Mouse (Mus musculus) MEL (cell line): ENCODE results near the gene Sez6l.

Experiments used
- CHD2 ChIP-seq: IDR thresholded peaks from 2 replicates; pipeline ENCODE4 v1.6.1; 2011; ENCODE audit warnings: low read length, improper control_type of control experiment
- CTCF ChIP-seq, 3 experiments: IDR thresholded peaks in 2 of 3; conservative IDR thresholded peaks in 1 of 3; 2 replicates each; pipeline ENCODE4 v1.5.1; 2011 to 2012; ENCODE audit warnings: low read length in 3 of 3, low read depth in 2 of 3, mild to moderate bottlenecking in 2 of 3, improper control_type of control experiment in 1 of 3, inconsistent platforms in 1 of 3, mixed read lengths in 1 of 3, moderate library complexity in 1 of 3; ENCODE audit not compliant: control insufficient read depth in 1 of 3, insufficient read depth in 1 of 3, poor library complexity in 1 of 3, severe bottlenecking in 1 of 3
- MAFK ChIP-seq: IDR thresholded peaks from 2 replicates; pipeline ENCODE4 v1.6.1; 2011; ENCODE audit warnings: low read depth, mild to moderate bottlenecking, low read length, improper control_type of control experiment, borderline replicate concordance
- POLR2A ChIP-seq, 2 experiments: IDR thresholded peaks; 2 replicates each; pipeline ENCODE4 v1.6.1; 2011 to 2012; ENCODE audit warnings: low read length in 2 of 2, mild to moderate bottlenecking in 2 of 2, control low read depth in 1 of 2, improper control_type of control experiment in 1 of 2, low read depth in 1 of 2, moderate library complexity in 1 of 2; ENCODE audit not compliant: control insufficient read depth in 1 of 2, insufficient read depth in 1 of 2, poor library complexity in 1 of 2

DNA sequence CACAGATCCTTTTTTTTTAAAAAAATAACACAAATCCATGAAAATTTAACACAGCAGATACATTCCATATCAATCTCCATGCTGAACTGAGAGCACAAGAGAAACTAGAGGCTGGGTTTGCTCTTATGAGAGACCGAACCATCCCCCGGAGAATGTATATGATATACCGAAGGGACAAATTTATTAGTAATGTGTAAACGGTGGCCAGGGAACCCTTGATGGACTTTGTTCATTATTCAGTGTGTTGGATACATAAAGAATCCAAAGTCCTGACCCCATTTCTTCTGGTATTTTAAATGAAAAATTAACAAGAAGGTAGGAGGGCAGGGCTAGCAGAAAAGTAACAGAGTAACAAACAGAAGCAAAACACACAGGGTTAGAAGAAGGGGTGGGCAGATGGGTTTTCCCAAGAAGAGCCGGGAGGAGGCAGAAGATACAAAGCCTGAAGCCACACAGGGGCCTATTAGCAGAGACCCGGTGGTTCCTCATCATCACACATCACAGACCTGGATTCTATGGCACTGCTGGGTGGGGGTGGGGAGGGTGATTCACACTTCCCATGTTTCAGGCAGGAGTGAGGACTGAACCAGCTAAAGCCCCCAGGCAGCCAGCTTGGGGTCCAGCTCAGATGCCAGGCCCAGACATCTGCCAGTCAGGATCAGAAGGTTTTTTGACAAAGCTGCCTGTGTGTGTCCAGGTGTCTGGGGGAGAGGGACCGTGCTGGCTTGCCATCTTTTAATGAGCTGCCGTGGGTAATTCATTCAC, 76.9 kb downstream of the Sez6l start:
- no peak for TF ChIP-seq CHD2
- no peak for TF ChIP-seq CTCF (IDR thresholded peaks at IDR 0.05 in 2 of 3, conservative IDR thresholded peaks at IDR 0.05 in 1 of 3; ENCODE audit: control insufficient read depth in 1 of 3, insufficient read depth in 1 of 3, low read depth in 2 of 3, low read length in 3 of 3, poor library complexity in 1 of 3, severe bottlenecking in 1 of 3)
- TF ChIP-seq MAFK, result no peak
- no peak for TF ChIP-seq POLR2A (IDR thresholded peaks at IDR 0.05; ENCODE audit: control insufficient read depth in 1 of 2, insufficient read depth in 1 of 2, low read depth in 1 of 2, low read length in 2 of 2, poor library complexity in 1 of 2)
